Mouse (Mus musculus): ENCODE results near the gene Cyb5rl. TPM values are rescaled to one million over a fixed set of nuclear protein-coding genes. Genes with fewer than 3 reads are reported as not detected.

The Cyb5rl gene
- polyA plus RNA-seq (2015; fragmentation: Nextera tagmentation; extraction: Ambion mirVana): 15.0 and 17.4 TPM in 2 replicates

DNA sequence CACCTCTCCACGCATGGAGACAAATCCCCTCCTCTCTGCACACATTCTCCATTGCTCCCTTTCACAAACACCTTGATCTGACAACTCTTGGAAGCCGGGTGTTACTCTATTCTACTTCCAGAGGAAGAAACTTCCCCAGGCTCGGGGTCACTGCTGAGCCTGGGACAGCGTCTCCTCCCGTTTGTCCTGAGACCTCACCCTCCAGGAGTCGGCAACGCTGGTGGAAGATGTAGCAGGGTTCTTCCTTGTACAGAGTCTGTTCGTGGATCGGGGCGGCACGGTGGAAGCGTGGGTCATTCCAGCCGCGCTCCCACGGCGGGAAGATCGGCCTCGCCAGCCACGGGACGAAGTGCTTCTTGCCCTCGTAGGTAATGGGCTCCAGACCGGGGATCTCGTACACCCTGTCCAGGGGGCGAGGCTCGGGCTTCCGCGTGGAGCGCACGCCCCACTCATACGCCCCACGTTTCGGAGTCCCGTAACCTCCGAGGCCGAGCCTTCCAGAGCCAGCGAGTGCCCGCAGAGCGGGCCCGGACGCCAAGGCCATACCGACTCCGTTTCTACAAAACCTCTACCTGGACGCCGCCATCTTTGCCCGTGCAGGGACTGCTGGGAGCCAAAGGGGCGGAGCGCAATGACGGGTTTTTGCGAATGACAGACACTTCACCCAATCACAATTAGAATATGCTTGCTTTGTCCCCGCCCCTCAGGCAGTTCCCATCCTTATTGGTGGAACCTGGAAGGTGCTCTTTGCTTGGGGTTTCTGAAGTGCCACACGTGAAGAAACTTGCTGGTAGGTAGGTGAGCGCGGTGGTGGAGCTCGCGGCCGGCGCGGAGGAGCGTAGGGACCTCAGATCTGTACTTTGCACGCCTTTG lies at the start of gene Cyb5rl, which contains the start of gene Mrpl37:
Gene Cyb5rl, plus strand, starts transcription at position 737 of the 873 bp plus-strand sequence.
Gene Mrpl37, minus strand, starts transcription at position 617 of the 873 bp plus-strand sequence.
- WGBS: under 1% methylated on average over 60 of the region's 60 CpGs
- Histone ChIP-seq H3K4me3 (replicated peaks; ENCODE audit: low read depth, low read length) (peak within 1 kb of the TSS; percentile 74), H3K27me3 (ENCODE audit: insufficient read depth, low read length) (no peaks in the 10 kb centered on the region), H3K4me1 (replicated peaks; ENCODE audit: insufficient read depth, low read length) (peaks cover 9% of the 10 kb centered on the region; the same call in 1 of the 2 replicates), H3K4me2 (ENCODE audit: low read length) (peak within 1 kb of the TSS; percentile 96), H3K9me3 (replicated peaks; ENCODE audit: low read length) (no peaks in the 10 kb centered on the region), H3K36me3 (ENCODE audit: insufficient read depth, low read length) (peaks cover 31% of the 10 kb centered on the region), H3K9ac (ENCODE audit: low read depth, low read length) (peak within 1 kb of the TSS; percentile 82), H3K27ac (peak within 1 kb of the TSS; percentile 32)
- ATAC-seq (replicated peaks; ENCODE audit: low FRiP score, low read depth) (peak; percentile 98), DNase-seq (ENCODE audit: low spot score) (peak; percentile 99)
- TF ChIP-seq CTCF (IDR thresholded peaks at IDR 0.05; ENCODE audit: low read depth): 0 out of 2 replicates have a peak, but pooled peaks have one; percentile 1

DNA sequence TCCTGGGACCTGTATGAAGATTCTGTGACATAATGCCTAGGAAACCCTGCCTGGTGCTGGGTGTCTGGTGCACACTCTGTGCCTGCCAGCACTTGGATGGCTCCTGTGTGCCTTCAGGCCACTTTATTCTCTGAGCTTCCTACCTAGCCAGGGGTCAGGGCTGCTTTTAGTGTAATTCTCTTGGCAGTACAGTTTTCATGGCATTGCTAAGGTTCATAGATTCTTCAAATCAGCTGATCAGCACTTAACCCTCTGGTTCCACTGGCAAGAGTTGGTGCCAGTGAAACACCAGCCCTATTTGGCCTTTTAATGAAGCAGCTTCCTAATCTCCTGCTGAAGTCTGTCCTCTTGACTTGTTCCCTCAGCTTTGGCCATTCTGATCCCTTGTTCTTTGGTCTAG lies 49.5 kb upstream of the Cyb5rl start:
- peaks cover 31% of the 10 kb centered on the region; the same call in 1 of the 2 replicates for H3K4me1 ChIP-seq (replicated peaks; ENCODE audit: insufficient read depth, low read length)
- ATAC-seq (replicated peaks; ENCODE audit: low FRiP score, low read depth) (no peak), DNase-seq (ENCODE audit: low spot score) (no peak)
- H3K27ac ChIP-seq: no peak overlapping the region
- no peak overlapping the region for H3K4me3 ChIP-seq (replicated peaks; ENCODE audit: low read depth, low read length)
- no peaks in the 10 kb centered on the region for H3K9me3 ChIP-seq (replicated peaks; ENCODE audit: low read length)
- TF ChIP-seq CTCF (IDR thresholded peaks at IDR 0.05; ENCODE audit: low read depth): no peak
- H3K36me3 ChIP-seq (ENCODE audit: insufficient read depth, low read length): no peaks in the 10 kb centered on the region
- no peaks in the 10 kb centered on the region for H3K27me3 ChIP-seq (ENCODE audit: insufficient read depth, low read length)
- no peak overlapping the region for H3K9ac ChIP-seq (ENCODE audit: low read depth, low read length)
- H3K4me2 ChIP-seq (ENCODE audit: low read length): no peak overlapping the region

DNA sequence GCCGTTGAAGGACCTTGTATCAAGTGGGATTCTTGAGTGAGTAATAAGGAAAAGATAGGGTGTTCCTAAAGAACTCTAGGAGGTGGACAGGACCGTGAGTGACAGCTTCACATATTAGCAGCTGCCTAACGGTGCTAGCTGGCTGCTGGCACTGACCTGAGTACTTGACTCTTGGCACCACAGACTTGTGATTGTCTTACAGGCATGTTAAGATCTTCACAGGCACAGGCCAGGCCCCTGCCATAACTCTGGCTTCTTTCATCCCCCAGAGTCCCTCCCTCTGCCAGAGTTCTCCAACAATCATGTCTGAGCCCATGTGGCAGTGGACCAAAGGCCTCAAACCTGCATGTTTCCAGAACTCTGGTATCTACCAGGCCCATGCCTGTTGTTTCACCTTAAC lies 48.3 kb upstream of the Cyb5rl start:
- peaks cover 31% of the 10 kb centered on the region; the same call in 1 of the 2 replicates for H3K4me1 ChIP-seq (replicated peaks; ENCODE audit: insufficient read depth, low read length)
- no peak overlapping the region for H3K4me3 ChIP-seq (replicated peaks; ENCODE audit: low read depth, low read length)
- H3K4me2 ChIP-seq (ENCODE audit: low read length): no peak overlapping the region
- no peak for DNase-seq (ENCODE audit: low spot score)
- H3K36me3 ChIP-seq (ENCODE audit: insufficient read depth, low read length): no peaks in the 10 kb centered on the region
- H3K9me3 ChIP-seq (replicated peaks; ENCODE audit: low read length): no peaks in the 10 kb centered on the region
- H3K9ac ChIP-seq (ENCODE audit: low read depth, low read length): no peak overlapping the region
- WGBS: 61% methylated on average over 3 of the region's 3 CpGs
- no peaks in the 10 kb centered on the region for H3K27me3 ChIP-seq (ENCODE audit: insufficient read depth, low read length)
- H3K27ac ChIP-seq: no peak overlapping the region
- no peak for TF ChIP-seq CTCF (IDR thresholded peaks at IDR 0.05; ENCODE audit: low read depth)
- no peak for ATAC-seq (replicated peaks; ENCODE audit: low FRiP score, low read depth)

DNA sequence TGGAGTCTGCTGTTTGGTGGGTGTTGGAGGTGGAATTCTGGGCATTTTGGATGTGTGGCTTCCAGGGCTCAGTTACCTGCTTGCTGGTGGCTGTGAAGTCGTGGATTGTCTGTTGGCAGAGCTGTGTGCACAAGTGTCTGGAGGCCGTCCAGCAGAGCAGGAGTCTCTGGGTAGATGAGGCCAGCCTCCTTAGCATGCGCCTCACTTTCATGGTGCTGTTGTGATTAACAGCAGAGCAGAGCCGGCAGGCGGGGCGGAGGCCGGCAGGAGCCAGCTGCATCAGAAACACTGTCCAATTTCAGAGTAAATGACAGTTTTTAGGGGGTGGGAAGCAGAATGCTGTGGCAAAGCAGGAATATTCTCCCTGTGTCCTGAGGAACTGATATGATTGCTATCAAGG lies 47.8 kb upstream of the Cyb5rl start:
- Histone ChIP-seq H3K4me1 (replicated peaks; ENCODE audit: insufficient read depth, low read length) (peaks cover 31% of the 10 kb centered on the region; the same call in 1 of the 2 replicates), H3K9me3 (replicated peaks; ENCODE audit: low read length) (no peaks in the 10 kb centered on the region), H3K27me3 (ENCODE audit: insufficient read depth, low read length) (no peaks in the 10 kb centered on the region), H3K36me3 (ENCODE audit: insufficient read depth, low read length) (no peaks in the 10 kb centered on the region), H3K9ac (ENCODE audit: low read depth, low read length) (no peak overlapping the region), H3K4me3 (replicated peaks; ENCODE audit: low read depth, low read length) (no peak overlapping the region), H3K4me2 (ENCODE audit: low read length) (no peak overlapping the region), H3K27ac (no peak overlapping the region)
- ATAC-seq (replicated peaks; ENCODE audit: low FRiP score, low read depth): no peak
- no peak for DNase-seq (ENCODE audit: low spot score)
- TF ChIP-seq CTCF (IDR thresholded peaks at IDR 0.05; ENCODE audit: low read depth): no peak
- WGBS: 50% methylated on average over 7 of the region's 7 CpGs

DNA sequence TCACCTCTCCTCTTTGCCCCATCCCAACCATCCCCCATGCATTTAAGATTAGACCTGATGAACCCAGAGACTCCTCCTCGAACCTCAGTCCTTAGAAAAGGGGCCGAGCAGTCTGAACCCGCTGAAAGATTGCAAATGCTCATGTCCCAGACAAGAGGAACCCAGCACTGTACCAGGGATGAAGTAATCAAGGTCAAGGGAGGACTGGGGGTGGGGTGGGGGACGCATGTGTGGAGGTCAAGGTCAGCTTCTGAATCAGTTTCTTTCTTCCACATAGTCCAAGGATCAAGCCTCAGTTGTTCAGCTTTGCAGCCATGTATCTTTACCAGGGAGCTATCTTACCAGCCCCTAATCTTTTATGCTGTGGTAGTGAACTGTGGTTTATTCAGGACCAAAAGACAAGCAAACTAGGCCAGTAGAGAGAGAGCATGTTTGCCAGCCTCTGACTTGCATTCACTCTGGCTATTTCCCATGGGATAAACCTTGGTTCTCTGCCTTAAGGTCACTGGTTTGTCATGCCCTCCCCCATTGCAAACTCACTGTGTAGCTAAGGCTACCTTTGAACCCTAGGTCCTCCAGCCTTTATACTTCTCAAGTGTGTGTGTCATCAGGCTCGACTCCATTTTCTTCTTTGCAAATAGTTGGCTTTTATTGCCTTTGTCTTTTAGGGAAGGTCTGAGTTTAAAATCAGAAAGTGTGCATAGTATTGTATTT lies 46.3 kb upstream of the Cyb5rl start:
- no peaks in the 10 kb centered on the region for H3K9me3 ChIP-seq (replicated peaks; ENCODE audit: low read length)
- H3K27me3 ChIP-seq (ENCODE audit: insufficient read depth, low read length): no peaks in the 10 kb centered on the region
- WGBS: 61% methylated on average over 5 of the region's 5 CpGs
- DNase-seq (ENCODE audit: low spot score) (no peak), ATAC-seq (replicated peaks; ENCODE audit: low FRiP score, low read depth) (no peak)
- no peaks in the 10 kb centered on the region for H3K36me3 ChIP-seq (ENCODE audit: insufficient read depth, low read length)
- no peak overlapping the region for H3K27ac ChIP-seq
- no peak overlapping the region for H3K4me2 ChIP-seq (ENCODE audit: low read length)
- peaks cover 28% of the 10 kb centered on the region; the same call in 1 of the 2 replicates for H3K4me1 ChIP-seq (replicated peaks; ENCODE audit: insufficient read depth, low read length)
- H3K9ac ChIP-seq (ENCODE audit: low read depth, low read length): no peak overlapping the region
- no peak for TF ChIP-seq CTCF (IDR thresholded peaks at IDR 0.05; ENCODE audit: low read depth)
- H3K4me3 ChIP-seq (replicated peaks; ENCODE audit: low read depth, low read length): no peak overlapping the region

DNA sequence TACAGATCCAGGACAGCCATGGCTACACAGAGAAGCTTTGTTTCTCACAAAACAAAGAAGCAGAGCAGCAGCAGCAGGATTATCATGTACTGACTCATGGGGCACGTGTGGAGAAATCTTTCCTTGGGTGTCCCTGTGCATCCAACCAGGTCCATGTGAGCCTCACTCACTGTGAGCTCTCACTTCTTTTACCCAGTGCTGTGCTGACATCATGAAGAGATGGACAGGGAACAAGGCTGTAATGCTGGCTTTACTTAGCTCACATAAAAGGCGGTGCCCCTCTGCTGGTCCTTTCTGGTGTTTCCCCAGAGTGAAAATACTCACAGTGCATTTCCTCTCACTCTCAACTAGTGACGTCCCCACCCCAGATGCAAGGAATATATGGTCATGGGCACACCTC lies 45.3 kb upstream of the Cyb5rl start:
- DNase-seq (ENCODE audit: low spot score): no peak
- Histone ChIP-seq H3K36me3 (ENCODE audit: insufficient read depth, low read length) (no peaks in the 10 kb centered on the region), H3K4me3 (replicated peaks; ENCODE audit: low read depth, low read length) (no peak overlapping the region), H3K4me1 (replicated peaks; ENCODE audit: insufficient read depth, low read length) (peaks cover 18% of the 10 kb centered on the region; the same call in 1 of the 2 replicates), H3K27ac (no peak overlapping the region), H3K9ac (ENCODE audit: low read depth, low read length) (no peak overlapping the region), H3K4me2 (ENCODE audit: low read length) (no peak overlapping the region), H3K27me3 (ENCODE audit: insufficient read depth, low read length) (no peaks in the 10 kb centered on the region), H3K9me3 (replicated peaks; ENCODE audit: low read length) (no peaks in the 10 kb centered on the region)
- WGBS: 71% methylated on average over 3 of the region's 3 CpGs
- no peak for ATAC-seq (replicated peaks; ENCODE audit: low FRiP score, low read depth)
- peak; percentile 8; the same call in 1 of the 2 replicates for TF ChIP-seq CTCF (IDR thresholded peaks at IDR 0.05; ENCODE audit: low read depth)
